Mouse (Mus musculus) myocyte (in vitro differentiated cells): Measurements from ENCODE around the gene Plpp3. TPM values are rescaled to one million over a fixed set of nuclear protein-coding genes. Genes with fewer than 3 reads are reported as not detected.

Source experiments
- H3K27me3 ChIP-seq: one replicate; pipeline ENCODE4 v1.6.1; 2011; ENCODE audit not compliant: control insufficient read depth, insufficient read depth, insufficient read length
- H3K36me3 ChIP-seq: one replicate; pipeline ENCODE4 v1.6.1; 2011; ENCODE audit not compliant: control insufficient read depth, insufficient read depth
- H3K4me2 ChIP-seq: one replicate; pipeline ENCODE4 v1.6.1; 2011; ENCODE audit warnings: low read depth, control low read depth
- H3K4me3 ChIP-seq: one replicate; pipeline ENCODE4 v1.5.1; 2011; ENCODE audit warnings: mild to moderate bottlenecking, control low read depth, moderate library complexity
- H3K79me2 ChIP-seq: one replicate; pipeline ENCODE4 v1.6.1; 2011; ENCODE audit not compliant: control insufficient read depth, insufficient read depth
- H3ac ChIP-seq: one replicate; pipeline ENCODE4 v1.6.1; 2011; ENCODE audit not compliant: control insufficient read depth, insufficient read length
- CEBPB ChIP-seq: IDR thresholded peaks from 2 replicates; pipeline ENCODE4 v1.6.1; 2011; ENCODE audit warnings: mild to moderate bottlenecking, moderate library complexity; ENCODE audit not compliant: poor library complexity, insufficient read depth, severe bottlenecking
- E2F4 ChIP-seq: IDR thresholded peaks from one replicate; pipeline ENCODE4 v1.6.1; 2011; ENCODE audit warnings: mild to moderate bottlenecking, control low read depth, moderate library complexity; ENCODE audit not compliant: insufficient read depth
- MAX ChIP-seq: IDR thresholded peaks from one replicate; pipeline ENCODE4 v1.6.1; 2011; ENCODE audit warnings: low read depth, mild to moderate bottlenecking, control low read depth
- MYOD1 ChIP-seq, 3 experiments: IDR thresholded peaks; one replicate each; pipeline ENCODE4 v1.6.1; 2011; ENCODE audit warnings: control low read depth in 2 of 3, low read depth in 2 of 3, mild to moderate bottlenecking in 2 of 3, moderate library complexity in 1 of 3; ENCODE audit not compliant: insufficient read length in 2 of 3, control insufficient read depth in 1 of 3
- MYOG ChIP-seq, 3 experiments: IDR thresholded peaks; one replicate each; pipeline ENCODE4 v1.6.1; 2011; ENCODE audit warnings: control low read depth in 2 of 3, low read depth in 2 of 3, mild to moderate bottlenecking in 2 of 3; ENCODE audit not compliant: insufficient read length in 2 of 3, control insufficient read depth in 1 of 3, insufficient read depth in 1 of 3
- POLR2A ChIP-seq: IDR thresholded peaks from one replicate; pipeline ENCODE4 v1.6.1; 2011; ENCODE audit warnings: low read depth, mild to moderate bottlenecking, control low read depth, moderate library complexity; ENCODE audit not compliant: insufficient read length
- POLR2AphosphoS2 ChIP-seq: IDR thresholded peaks from one replicate; pipeline ENCODE4 v1.6.1; 2011; ENCODE audit warnings: low read depth, control low read depth; ENCODE audit not compliant: insufficient read length
- REST ChIP-seq: IDR thresholded peaks from one replicate; pipeline ENCODE4 v1.6.1; 2011; ENCODE audit warnings: mild to moderate bottlenecking, control low read depth, moderate library complexity; ENCODE audit not compliant: insufficient read depth, insufficient read length
- SRF ChIP-seq: IDR thresholded peaks from one replicate; pipeline ENCODE4 v1.6.1; 2011; ENCODE audit warnings: low read depth; ENCODE audit not compliant: control insufficient read depth, insufficient read length
- TCF12 ChIP-seq: IDR thresholded peaks from one replicate; pipeline ENCODE4 v1.6.1; 2011; ENCODE audit warnings: mild to moderate bottlenecking, control low read depth; ENCODE audit not compliant: poor library complexity, insufficient read depth, severe bottlenecking
- TCF3 ChIP-seq: IDR thresholded peaks from one replicate; pipeline ENCODE4 v1.6.1; 2011; ENCODE audit warnings: low read depth, control low read depth; ENCODE audit not compliant: insufficient read length
- USF1 ChIP-seq: IDR thresholded peaks from one replicate; pipeline ENCODE4 v1.6.1; 2011; ENCODE audit warnings: low read depth, mild to moderate bottlenecking, control low read depth, moderate library complexity
- polyA plus RNA-seq: library from polyadenylated mRNA; unstranded; fragments of >200 nt; fragmentation: generic; extraction: Trizol; gene quantifications from one replicate; pipeline ENCODE4 v1.2.1, GENCODE M21; 2012; ENCODE audit warnings: missing spikeins

Plpp3 gene
- polyA plus RNA-seq, 1 experiment = 12.7 TPM

DNA sequence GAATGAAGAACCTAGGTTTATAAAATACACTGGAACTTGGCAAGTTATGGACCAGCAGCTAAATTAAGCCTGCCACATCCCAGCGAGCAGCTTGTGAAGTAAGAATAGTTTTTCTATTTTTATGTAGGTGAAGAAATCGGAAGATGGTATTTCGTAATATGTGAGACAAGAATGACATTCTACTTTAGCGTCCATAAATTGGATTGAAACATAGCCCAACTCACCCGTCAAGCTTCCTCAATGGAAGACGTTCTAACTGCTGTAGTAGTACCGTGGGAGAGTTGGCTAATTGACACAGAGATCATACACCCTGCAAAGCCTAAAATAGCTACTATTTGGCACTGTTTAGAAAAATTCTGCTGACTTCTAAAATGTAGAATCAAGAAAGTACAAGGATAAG lies 7.7 kb upstream of the Plpp3 start:
- Histone ChIP-seq H3K27me3 (no peaks in the 10 kb centered on the region), H3K4me2 (no peak overlapping the region), H3K36me3 (no peaks in the 10 kb centered on the region), H3K4me3 (no peak overlapping the region), H3ac (no peak overlapping the region), H3K79me2 (no peaks in the 10 kb centered on the region)
- no peak for TF ChIP-seq TCF12
- TF ChIP-seq CEBPB = peak; percentile 46; the same call in 1 of the 2 replicates

DNA sequence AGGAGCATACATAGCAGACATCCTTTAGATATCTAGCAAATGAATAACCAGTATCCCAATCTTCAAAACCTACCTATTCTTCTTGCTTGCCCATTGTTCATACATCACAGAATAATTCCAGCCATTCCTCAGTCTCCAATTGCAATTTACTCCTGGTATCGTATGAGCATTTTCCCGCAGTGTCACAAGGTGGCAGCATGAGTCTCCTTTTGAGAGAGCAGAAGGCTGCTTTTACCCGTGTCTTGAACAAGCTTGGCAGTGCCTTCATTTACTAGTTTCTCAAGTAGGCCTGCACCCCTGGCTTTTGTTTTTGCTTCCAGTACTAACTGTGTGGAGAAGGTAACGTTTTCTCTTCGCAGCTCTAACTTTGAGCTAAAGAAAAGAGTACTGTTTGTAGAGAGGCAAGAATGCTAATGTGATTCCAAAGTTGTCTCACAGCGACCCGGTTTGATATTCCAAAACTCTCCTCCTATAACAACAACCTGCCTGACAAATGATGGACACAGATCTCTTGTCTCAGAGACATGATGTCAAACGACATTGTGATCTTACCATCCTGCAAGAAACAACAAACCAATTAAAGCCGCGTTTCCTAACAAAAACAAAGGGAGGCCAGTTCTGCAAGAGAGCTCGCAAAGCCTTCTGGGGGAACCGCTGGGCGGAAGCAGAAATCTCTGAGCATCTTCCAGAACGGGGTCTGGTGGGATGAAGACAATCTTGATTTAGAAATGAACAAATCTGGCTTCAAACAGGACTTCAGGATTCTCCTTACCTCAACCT lies 5.0 kb upstream of the Plpp3 start:
- Histone ChIP-seq H3K36me3 (no peaks in the 10 kb centered on the region), H3K4me3 (no peak overlapping the region), H3K27me3 (no peaks in the 10 kb centered on the region), H3K79me2 (no peaks in the 10 kb centered on the region), H3ac (no peak overlapping the region), H3K4me2 (no peak overlapping the region)
- no peak for TF ChIP-seq E2F4
- no peak for TF ChIP-seq SRF
- TF ChIP-seq POLR2A = no peak
- no peak for TF ChIP-seq CEBPB
- TF ChIP-seq POLR2AphosphoS2 = no peak
- TF ChIP-seq TCF3 = no peak
- no peak for TF ChIP-seq MYOD1 (IDR thresholded peaks at IDR 0.05; ENCODE audit: control insufficient read depth in 1 of 3, insufficient read length in 2 of 3, low read depth in 2 of 3)
- no peak for TF ChIP-seq REST
- no peak for TF ChIP-seq USF1
- TF ChIP-seq MAX = no peak
- no peak for TF ChIP-seq TCF12
- TF ChIP-seq MYOG (IDR thresholded peaks at IDR 0.05; ENCODE audit: control insufficient read depth in 1 of 3, insufficient read depth in 1 of 3, insufficient read length in 2 of 3, low read depth in 2 of 3) = no peak

DNA sequence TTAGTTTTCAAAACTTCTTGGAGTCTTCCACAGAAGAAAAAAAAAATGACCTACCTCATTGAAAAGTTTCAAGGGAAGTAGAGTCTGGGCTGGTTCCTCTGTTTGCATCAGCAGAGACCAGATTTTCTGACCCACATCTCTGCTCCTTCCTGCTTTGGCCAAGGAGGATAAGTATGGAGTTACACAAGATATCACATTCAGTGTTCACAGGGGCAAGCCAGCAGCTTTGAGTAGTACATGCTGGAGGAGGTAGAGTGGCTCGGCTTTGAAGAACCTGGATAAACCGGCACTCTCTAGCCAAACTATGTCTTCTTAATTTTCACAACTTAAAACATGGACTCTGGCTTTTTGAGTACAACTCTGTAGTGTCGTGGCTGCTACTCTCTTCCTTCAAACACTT lies 3.9 kb upstream of the Plpp3 start:
- no peak overlapping the region for H3ac ChIP-seq
- TF ChIP-seq POLR2AphosphoS2 (no peak), MYOD1 (IDR thresholded peaks at IDR 0.05; ENCODE audit: control insufficient read depth in 1 of 3, insufficient read length in 2 of 3, low read depth in 2 of 3) (no peak), MAX (no peak), SRF (no peak), E2F4 (no peak), POLR2A (no peak), USF1 (no peak), TCF12 (no peak), TCF3 (no peak), REST (no peak), CEBPB (no peak), MYOG (IDR thresholded peaks at IDR 0.05; ENCODE audit: control insufficient read depth in 1 of 3, insufficient read depth in 1 of 3, insufficient read length in 2 of 3, low read depth in 2 of 3) (no peak)
- H3K36me3 ChIP-seq = no peaks in the 10 kb centered on the region
- no peak overlapping the region for H3K4me3 ChIP-seq
- H3K79me2 ChIP-seq = no peaks in the 10 kb centered on the region
- H3K4me2 ChIP-seq = no peak overlapping the region
- H3K27me3 ChIP-seq = no peaks in the 10 kb centered on the region

DNA sequence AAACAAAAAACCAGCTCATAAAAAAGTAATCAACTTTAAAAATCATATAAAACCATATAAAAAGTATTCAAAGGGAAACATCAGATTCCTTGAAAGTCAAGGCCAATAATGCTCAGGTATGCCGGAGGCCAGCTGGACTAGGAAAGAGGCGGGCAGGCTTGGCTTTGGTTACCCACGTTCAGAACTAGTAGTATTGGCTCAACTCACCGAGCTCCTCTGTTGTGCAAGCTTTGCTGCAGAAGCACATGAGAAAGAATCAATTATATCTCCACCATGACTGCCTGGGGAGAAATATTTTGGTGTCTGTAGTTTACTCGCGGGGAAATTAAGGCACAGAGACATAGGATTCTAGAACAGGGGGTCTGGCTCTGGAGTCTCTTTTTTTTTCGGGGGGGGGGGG lies 866 bp upstream of the Plpp3 start:
- no peak overlapping the region for H3K4me2 ChIP-seq
- peak overlapping the region; percentile 93 for H3K4me3 ChIP-seq
- H3ac ChIP-seq = no peak overlapping the region
- TF ChIP-seq MYOD1 (IDR thresholded peaks at IDR 0.05; ENCODE audit: control insufficient read depth in 1 of 3, insufficient read length in 2 of 3, low read depth in 2 of 3) = no peak
- no peak for TF ChIP-seq TCF12
- no peak for TF ChIP-seq E2F4
- TF ChIP-seq TCF3 = no peak
- TF ChIP-seq MYOG (IDR thresholded peaks at IDR 0.05; ENCODE audit: control insufficient read depth in 1 of 3, insufficient read depth in 1 of 3, insufficient read length in 2 of 3, low read depth in 2 of 3) = no peak
- no peak for TF ChIP-seq MAX
- TF ChIP-seq SRF = no peak
- H3K79me2 ChIP-seq = peaks cover 8% of the 10 kb centered on the region
- no peaks in the 10 kb centered on the region for H3K27me3 ChIP-seq
- no peaks in the 10 kb centered on the region for H3K36me3 ChIP-seq

DNA sequence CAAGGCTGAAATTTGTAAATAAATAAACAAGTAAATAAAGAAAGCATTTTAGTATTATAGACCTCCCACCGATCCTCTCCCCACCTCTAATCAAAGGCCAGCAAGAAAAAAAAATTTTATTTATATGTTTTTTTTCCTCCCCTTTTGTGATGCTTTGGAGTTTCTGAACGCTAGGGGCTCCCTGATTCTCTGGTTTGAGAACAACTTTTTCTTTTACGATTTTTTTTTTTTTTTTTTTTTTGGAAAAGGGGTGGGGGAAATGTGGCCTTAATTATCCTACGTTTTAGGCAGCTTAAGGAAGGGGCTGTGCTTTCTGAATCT lies 232 bp upstream of the Plpp3 start:
- Histone ChIP-seq H3K27me3 (no peaks in the 10 kb centered on the region), H3K4me3 (peak overlapping the region; percentile 93), H3K79me2 (peaks cover 8% of the 10 kb centered on the region), H3K36me3 (no peaks in the 10 kb centered on the region), H3ac (peak overlapping the region; percentile 38), H3K4me2 (peak overlapping the region; percentile 95)
- TF ChIP-seq E2F4 (no peak), MYOG (IDR thresholded peaks at IDR 0.05; ENCODE audit: control insufficient read depth in 1 of 3, insufficient read depth in 1 of 3, insufficient read length in 2 of 3, low read depth in 2 of 3) (no peak), CEBPB (no peak), TCF12 (no peak), POLR2AphosphoS2 (no peak), REST (no peak), SRF (no peak), MAX (no peak), TCF3 (no peak), POLR2A (no peak), USF1 (no peak), MYOD1 (IDR thresholded peaks at IDR 0.05; ENCODE audit: control insufficient read depth in 1 of 3, insufficient read length in 2 of 3, low read depth in 2 of 3) (no peak)
